8 mouse cellular contexts compared by ENCODE assay signal in the genomic region with DNA sequence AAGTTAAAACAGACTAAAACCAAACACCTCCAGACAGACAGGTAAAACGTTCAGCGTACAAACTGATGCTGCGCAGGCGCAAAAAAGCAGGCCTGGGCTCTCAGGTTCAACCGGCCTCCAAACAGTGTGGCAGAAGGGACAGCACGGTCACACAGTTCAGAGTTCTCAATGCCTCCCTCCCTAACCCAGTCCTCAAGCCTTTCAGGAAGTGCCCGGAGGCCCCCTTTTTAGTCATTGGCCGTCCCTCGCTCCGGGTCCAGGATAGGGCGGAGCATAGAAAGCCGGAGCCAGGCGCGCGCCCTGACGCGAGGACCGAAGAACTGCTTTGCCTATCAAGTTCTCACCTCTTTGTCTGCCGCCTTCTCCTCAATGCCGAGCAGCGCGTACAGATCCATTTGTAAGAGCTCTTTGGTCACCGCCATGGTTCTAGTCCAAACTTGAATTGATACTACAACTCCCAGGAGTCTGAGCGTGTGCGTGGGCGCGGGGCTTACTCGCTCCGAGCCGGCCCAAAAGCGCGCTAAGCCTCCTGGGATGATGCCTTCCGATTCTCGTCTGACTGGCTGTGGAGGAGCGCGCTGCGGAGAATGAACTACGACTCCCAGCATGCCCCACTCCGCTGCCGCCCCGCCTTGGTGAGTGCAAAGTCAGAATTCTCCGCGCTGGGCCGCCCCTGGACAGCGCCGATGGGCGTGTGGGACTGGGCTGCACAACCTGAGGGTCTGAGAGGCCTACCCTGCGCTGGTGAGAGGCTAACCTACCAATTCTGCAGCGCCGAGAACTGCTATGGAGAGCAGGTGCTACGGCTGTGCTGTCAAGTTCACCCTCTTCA. TPM values are rescaled to one million over a fixed set of nuclear protein-coding genes. Genes with fewer than 3 reads are reported as not detected.
A peak's percentile ranks its signal among the peaks of the same experiment; 100 is the strongest.
DNase-seq lines count a peak whose midpoint lies in the region; ATAC-seq lines count a peak whose summit lies in the region.

A gene (plus strand): TSS at position 274 of the 832 bp plus-strand sequence.
A gene (minus strand): TSS at position 452 of the 832 bp plus-strand sequence.

- H3K27ac ChIP-seq in lung, embryonic 16.5 days (ENCODE audit: low read length), result peak within 1 kb of the TSS; percentile 91

- peak; percentile 89 for DNase-seq in MEL-GATA-1-ER (ENCODE audit: extremely low read depth, low read depth)
- peak; percentile 93 for DNase-seq in cerebellum, adult 8-10 months
- peak; percentile 95 for DNase-seq in forelimb bud, embryonic 11.5 days (ENCODE audit: low read depth, low spot score)
- peak; percentile 97 for DNase-seq in layer of hippocampus, adult 9-10 months (ENCODE audit: low spot score)
- peak; percentile 75 for DNase-seq in ovary, postnatal 10 days (ENCODE audit: low spot score)
- DNase-seq in thymus, postnatal 10 days (ENCODE audit: low spot score in 2 of 2), result peak; percentile 88 to 89

- peak within 1 kb of the TSS; percentile 81 for H3K9ac ChIP-seq in lung, embryonic 16.5 days (ENCODE audit: low read length)

- H3K4me2 ChIP-seq in lung, embryonic 16.5 days (ENCODE audit: low read depth, low read length), result peak within 1 kb of the TSS; percentile 81

- under 1% methylated on average over 51 of the region's 51 CpGs for WGBS in lung, embryonic 16.5 days

- peaks cover 12% of the 10 kb centered on the region for H3K4me1 ChIP-seq in lung, embryonic 16.5 days (replicated peaks; ENCODE audit: control insufficient read depth, insufficient read depth, low read length)

- peaks cover 11% of the 10 kb centered on the region for H3K36me3 ChIP-seq in lung, embryonic 16.5 days (ENCODE audit: control insufficient read depth, insufficient read depth, low read length)

- no peaks in the 10 kb centered on the region for H3K9me3 ChIP-seq in lung, embryonic 16.5 days (ENCODE audit: control insufficient read depth, low read length)

- no peaks in the 10 kb centered on the region for H3K27me3 ChIP-seq in lung, embryonic 16.5 days (ENCODE audit: control insufficient read depth, insufficient read depth, low read depth, low read length)

- H3K4me3 ChIP-seq in lung, embryonic 16.5 days (ENCODE audit: low read length), result peak within 1 kb of the TSS; percentile 86

- ATAC-seq in hematopoietic stem cell, adult 5-6 weeks (replicated peaks in 1 of 2; ENCODE audit: insufficient read depth in 1 of 2, low FRiP score in 2 of 2, low TSS enrichment in 1 of 2, low read depth in 1 of 2, poor library complexity in 2 of 2, severe bottlenecking in 2 of 2), result peak; percentile 98 to 99
- peak; percentile 99 for ATAC-seq in lung, embryonic 16.5 days (ENCODE audit: low read depth)

RNA-seq across cellular contexts. Expression of the first gene that starts in this region (rescaled TPM):
- total RNA-seq in hematopoietic stem cell, adult 5-6 weeks (2017), result 47.1 and 53.7 TPM in 2 replicates
- polyA plus RNA-seq in lung, embryonic 16.5 days (2015; fragmentation: Nextera tagmentation; extraction: Ambion mirVana), result 48.7 and 50.8 TPM in 2 replicates

RNA-seq across cellular contexts. Expression of the second gene that starts in this region (rescaled TPM):
- total RNA-seq in hematopoietic stem cell, adult 5-6 weeks (2017), result 37.1 and 64.7 TPM in 2 replicates
- polyA plus RNA-seq in lung, embryonic 16.5 days (2015; fragmentation: Nextera tagmentation; extraction: Ambion mirVana), result 17.0 and 22.3 TPM in 2 replicates

Comparison
In these comparisons a context has a peak if more than half of its experiments do, and no peak if none do; other contexts are left out.
1. Peak in every context shown above with its lines: DNase-seq, ATAC-seq, H3K4me3 ChIP-seq and H3K27ac ChIP-seq.